In genomic region chr5:140389647-140390046, GRCm38 (mm10) we compare ENCODE assay signal across 8 mouse cellular contexts. TPM values are rescaled to one million over a fixed set of nuclear protein-coding genes. Genes with fewer than 3 reads are reported as not detected.
A peak's percentile ranks its signal among the peaks of the same experiment; 100 is the strongest.
DNase-seq lines count a peak whose midpoint lies in the region; ATAC-seq and TF ChIP-seq lines count a peak whose summit lies in the region.

No protein-coding gene starts in this region.

- peak overlapping the region; percentile 60 for H3K4me3 ChIP-seq in kidney, embryonic 15.5 days (replicated peaks)
- H3K4me3 ChIP-seq in embryonic facial prominence, embryonic 10.5 days: peak overlapping the region; percentile 75
- H3K4me3 ChIP-seq in myocyte: peak overlapping the region; percentile 67

- peak overlapping the region; percentile 93 for H3K4me2 ChIP-seq in kidney, embryonic 15.5 days
- H3K4me2 ChIP-seq in myocyte (ENCODE audit: low read depth): peak overlapping the region; percentile 79

- peaks cover 31% of the 10 kb centered on the region for H3K4me1 ChIP-seq in kidney, embryonic 15.5 days
- H3K4me1 ChIP-seq in embryonic facial prominence, embryonic 10.5 days: peaks cover 31% of the 10 kb centered on the region

- peaks cover 38% of the 10 kb centered on the region for H3K79me2 ChIP-seq in myocyte (ENCODE audit: control insufficient read depth, insufficient read depth)

- intact Hi-C loops in left cerebral cortex, postnatal 4 days (cut with DNase I): no loop called here

- no peak overlapping the region for H3K27ac ChIP-seq in kidney, embryonic 15.5 days
- H3K27ac ChIP-seq in embryonic facial prominence, embryonic 10.5 days (replicated peaks): peak overlapping the region; percentile 82; the same call in 1 of the 2 replicates

- peak overlapping the region; percentile 17 for H3ac ChIP-seq in myocyte (ENCODE audit: control insufficient read depth, insufficient read length)

- TF ChIP-seq POLR2A in myocyte (IDR thresholded peaks at IDR 0.05; ENCODE audit: insufficient read length, low read depth): no peak

- H3K9ac ChIP-seq in kidney, embryonic 15.5 days: no peak overlapping the region

- no peak for DNase-seq in kidney, postnatal 4 days
- DNase-seq in embryonic facial prominence, embryonic 10.5 days (ENCODE audit: low spot score): no peak
- peak; percentile 13 for DNase-seq in induced T-regulatory cell, adult 2 months (ENCODE audit: low read depth)
- DNase-seq in left cerebral cortex, postnatal 4 days: no peak
- DNase-seq in adipocyte (ENCODE audit: low spot score): no peak
- no peak for DNase-seq in kidney, adult 8-10 months

- no peaks in the 10 kb centered on the region for H3K36me3 ChIP-seq in kidney, embryonic 15.5 days
- H3K36me3 ChIP-seq in embryonic facial prominence, embryonic 10.5 days (replicated peaks): no peaks in the 10 kb centered on the region
- no peaks in the 10 kb centered on the region for H3K36me3 ChIP-seq in myocyte (ENCODE audit: control insufficient read depth, insufficient read depth)

- ATAC-seq in kidney, embryonic 15.5 days (replicated peaks; ENCODE audit: low FRiP score): peak; percentile 5; the same call in 1 of the 2 replicates

- 0 out of 2 replicates have a peak, but pooled peaks cover 3% of the 10 kb centered on the region for H3K27me3 ChIP-seq in kidney, embryonic 15.5 days
- no peaks in the 10 kb centered on the region for H3K27me3 ChIP-seq in embryonic facial prominence, embryonic 10.5 days (replicated peaks; ENCODE audit: low read depth, poor library complexity, severe bottlenecking)
- no peaks in the 10 kb centered on the region for H3K27me3 ChIP-seq in myocyte (ENCODE audit: control insufficient read depth, insufficient read depth, insufficient read length)

- WGBS in kidney, embryonic 15.5 days: 60% methylated on average over 3 of the region's 3 CpGs
- WGBS in embryonic facial prominence, embryonic 10.5 days: 62% methylated on average over 3 of the region's 3 CpGs

- no peaks in the 10 kb centered on the region for H3K9me3 ChIP-seq in kidney, embryonic 15.5 days (replicated peaks)
- no peaks in the 10 kb centered on the region for H3K9me3 ChIP-seq in embryonic facial prominence, embryonic 10.5 days

TF ChIP-seq in myocyte, 11 proteins besides CTCF, POLR2A, EP300 and RAD21:
- TF ChIP-seq MYOG (IDR thresholded peaks at IDR 0.05; ENCODE audit: control insufficient read depth in 1 of 3, insufficient read depth in 1 of 3, insufficient read length in 2 of 3, low read depth in 2 of 3): no peak
- TF ChIP-seq CEBPB (IDR thresholded peaks at IDR 0.05; ENCODE audit: insufficient read depth, poor library complexity, severe bottlenecking): no peak
- no peak for TF ChIP-seq POLR2AphosphoS2 (IDR thresholded peaks at IDR 0.05; ENCODE audit: insufficient read length, low read depth)
- TF ChIP-seq USF1 (IDR thresholded peaks at IDR 0.05; ENCODE audit: low read depth): no peak
- no peak for TF ChIP-seq MAX (IDR thresholded peaks at IDR 0.05; ENCODE audit: low read depth)
- TF ChIP-seq SRF (IDR thresholded peaks at IDR 0.05; ENCODE audit: control insufficient read depth, insufficient read length, low read depth): no peak
- TF ChIP-seq E2F4 (IDR thresholded peaks at IDR 0.05; ENCODE audit: insufficient read depth): no peak
- TF ChIP-seq TCF3 (IDR thresholded peaks at IDR 0.05; ENCODE audit: insufficient read length, low read depth): no peak
- TF ChIP-seq REST (IDR thresholded peaks at IDR 0.05; ENCODE audit: insufficient read depth, insufficient read length): no peak
- no peak for TF ChIP-seq TCF12 (IDR thresholded peaks at IDR 0.05; ENCODE audit: insufficient read depth, poor library complexity, severe bottlenecking)
- no peak for TF ChIP-seq MYOD1 (IDR thresholded peaks at IDR 0.05; ENCODE audit: control insufficient read depth in 1 of 3, insufficient read length in 2 of 3, low read depth in 2 of 3)

RNA-seq across cellular contexts. Expression of gene Snx8, which starts 0.6 kb away (rescaled TPM):
- 25.3 and 27.0 TPM in 2 replicates for polyA plus RNA-seq in kidney, embryonic 15.5 days (2015; fragmentation: Nextera tagmentation; extraction: Ambion mirVana)
- 26.3 and 27.7 TPM in 2 replicates for polyA plus RNA-seq in embryonic facial prominence, embryonic 10.5 days (2016; fragmentation: Nextera tagmentation; extraction: Ambion mirVana)
- polyA plus RNA-seq in myocyte (2012; fragmentation: generic; extraction: Trizol): 50.5 TPM
- 10 to 100 TPM; 26.8 to 30.5 TPM for total RNA-seq in left cerebral cortex, postnatal 4 days (2021)

RNA-seq across cellular contexts. Expression of gene Eif3b, which starts 29.5 kb away (rescaled TPM):
- 116 and 127 TPM in 2 replicates for polyA plus RNA-seq in kidney, embryonic 15.5 days (2015; fragmentation: Nextera tagmentation; extraction: Ambion mirVana)
- polyA plus RNA-seq in embryonic facial prominence, embryonic 10.5 days (2016; fragmentation: Nextera tagmentation; extraction: Ambion mirVana): 167 and 183 TPM in 2 replicates
- 220 TPM for polyA plus RNA-seq in myocyte (2012; fragmentation: generic; extraction: Trizol)
- total RNA-seq in left cerebral cortex, postnatal 4 days (2021): 100 to 1,000 TPM; 124 to 127 TPM

RNA-seq across cellular contexts. Expression of gene Gm4869, which starts 55.8 kb away (rescaled TPM):
- not detected in 2 replicates for polyA plus RNA-seq in kidney, embryonic 15.5 days (2015; fragmentation: Nextera tagmentation; extraction: Ambion mirVana)
- polyA plus RNA-seq in embryonic facial prominence, embryonic 10.5 days (2016; fragmentation: Nextera tagmentation; extraction: Ambion mirVana): not detected in 2 replicates
- polyA plus RNA-seq in myocyte (2012; fragmentation: generic; extraction: Trizol): 0.07 TPM
- total RNA-seq in left cerebral cortex, postnatal 4 days (2021): not detected

RNA-seq across cellular contexts. Expression of gene Mrm2, which starts 57.9 kb away (rescaled TPM):
- polyA plus RNA-seq in kidney, embryonic 15.5 days (2015; fragmentation: Nextera tagmentation; extraction: Ambion mirVana): 20.0 and 21.0 TPM in 2 replicates
- polyA plus RNA-seq in embryonic facial prominence, embryonic 10.5 days (2016; fragmentation: Nextera tagmentation; extraction: Ambion mirVana): 22.1 and 25.1 TPM in 2 replicates
- polyA plus RNA-seq in myocyte (2012; fragmentation: generic; extraction: Trizol): 10.0 TPM
- 10 to 100 TPM; 10.2 to 11.3 TPM for total RNA-seq in left cerebral cortex, postnatal 4 days (2021)
